Mouse (Mus musculus) ovary, adult 18-20 months (tissue): ENCODE data around the gene Dock4.

Experiments used
- DNase-seq: peaks from one replicate; pipeline ENCODE4 v3.0.0; 2022; ENCODE audit warnings: low spot score, mixed read lengths

Gene Dock4

DNA sequence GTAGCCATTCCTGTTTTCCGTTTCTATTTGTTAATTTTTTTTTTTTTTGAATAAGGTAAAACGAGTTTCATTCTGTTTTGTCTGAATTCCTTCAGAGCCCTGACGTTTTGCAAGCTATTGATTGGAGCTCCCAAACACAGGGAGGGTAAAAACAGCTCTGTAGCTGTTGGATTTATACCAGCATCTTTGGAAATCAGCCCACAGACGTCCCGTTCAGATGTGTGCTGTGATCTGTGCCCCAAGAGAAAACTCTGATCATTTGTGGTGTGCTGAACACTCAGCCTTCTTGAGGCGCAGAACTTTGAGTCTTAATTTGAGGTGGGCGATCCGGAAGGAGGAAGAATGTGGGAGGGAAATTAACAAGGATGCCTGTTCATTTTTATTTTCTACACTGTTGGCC, 62.7 kb downstream of the Dock4 start:
- DNase-seq: no peak

DNA sequence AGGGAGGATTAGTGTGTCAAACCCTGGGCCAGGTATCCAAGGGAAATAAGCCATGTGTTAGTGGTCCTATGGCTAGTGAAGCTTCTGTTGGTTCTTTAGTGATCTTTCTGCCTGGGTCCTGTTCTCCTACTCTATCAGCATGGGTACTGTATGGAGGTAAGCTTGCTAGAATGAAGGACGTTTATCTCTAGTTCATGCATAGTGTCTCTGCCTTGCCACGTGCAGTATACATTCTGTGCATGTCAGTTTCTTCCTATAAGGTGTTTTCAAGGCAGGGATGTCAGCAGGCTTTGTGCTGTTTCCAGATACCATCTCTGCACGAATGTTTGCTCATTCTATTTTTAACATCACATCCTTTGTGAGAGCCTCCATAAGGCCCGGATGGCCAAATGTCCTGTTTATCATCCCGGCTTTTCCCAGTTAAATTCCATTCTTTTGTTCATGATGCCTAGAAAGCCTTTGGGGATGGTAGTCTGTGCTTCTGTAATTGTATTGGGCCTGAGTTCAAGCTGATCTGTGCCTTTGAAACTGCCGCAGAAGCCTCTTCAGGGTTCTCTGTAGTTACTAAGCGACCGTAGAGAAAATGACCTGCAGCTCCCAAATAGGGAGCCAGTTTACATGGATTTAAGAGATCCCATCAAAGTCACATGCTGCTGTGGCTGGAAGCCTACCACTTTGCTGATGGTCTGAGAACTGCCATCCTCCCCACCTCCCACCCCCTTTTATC, 66.1 kb downstream of the Dock4 start:
- no peak for DNase-seq

DNA sequence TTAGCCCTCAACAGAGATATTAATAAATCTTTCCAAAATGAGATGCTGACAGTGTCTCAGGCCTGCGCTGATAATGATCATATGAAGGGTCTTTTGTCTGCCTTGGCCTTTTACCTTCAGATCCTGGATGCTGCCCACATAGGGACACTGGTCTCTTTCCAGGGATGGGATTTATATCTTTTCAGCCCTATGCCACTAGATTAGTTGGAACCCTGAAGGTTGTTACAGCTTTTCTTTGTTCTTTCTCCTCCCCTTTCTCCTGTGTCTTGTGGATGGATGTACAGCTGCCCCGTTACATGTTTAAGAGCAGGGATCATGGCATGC, 66.6 kb downstream of the Dock4 start:
- DNase-seq: no peak

GRCm38 (mm10) chr12:40512994-40513393, 67.2 kb downstream of the Dock4 start:
- DNase-seq: no peak

- DNase-seq: no peak
Measured at GRCm38 (mm10) chr12:40514021-40514420, 68.3 kb downstream of the Dock4 start.

DNA sequence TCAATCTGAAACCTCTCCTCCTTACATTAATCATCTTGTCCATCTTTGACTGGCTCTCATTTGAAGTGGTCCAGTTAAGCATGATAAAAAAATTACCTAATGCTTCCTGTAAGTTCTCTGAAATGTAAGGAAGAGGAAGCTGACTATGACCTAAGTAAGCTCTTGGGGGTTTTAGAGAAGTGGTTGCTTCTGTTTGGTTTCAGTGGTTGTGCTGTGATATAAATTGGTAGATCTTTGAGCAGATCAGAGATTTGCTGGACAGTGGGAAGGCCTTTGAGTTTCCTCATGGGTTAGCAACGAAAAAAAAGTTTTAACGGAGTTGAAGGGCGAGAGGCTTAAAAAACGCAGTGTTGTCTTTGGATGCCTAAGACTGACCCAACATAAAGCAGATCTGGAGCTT, 76.7 kb downstream of the Dock4 start:
- DNase-seq: no peak

DNA sequence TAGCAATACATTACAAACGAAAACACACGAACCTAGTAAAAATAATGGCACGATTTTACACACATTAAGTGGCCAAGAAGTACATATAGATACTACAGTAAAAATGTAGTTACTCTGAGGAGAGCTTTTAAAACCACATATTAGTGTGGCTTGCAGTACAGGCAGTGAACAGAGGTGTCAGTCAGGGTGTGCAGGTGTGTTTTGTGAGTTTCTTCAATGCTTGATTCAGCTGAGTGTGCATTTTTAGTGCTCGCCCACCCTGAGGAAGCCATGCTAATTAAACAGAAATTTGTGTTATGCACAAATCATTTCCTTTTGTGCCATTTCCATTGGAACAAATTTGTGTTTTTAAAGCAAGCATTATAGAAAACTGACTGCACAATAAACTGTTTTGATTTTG, 77.3 kb downstream of the Dock4 start:
- no peak for DNase-seq

- no peak for DNase-seq
Measured at GRCm38 (mm10) chr12:40525045-40525444, 79.3 kb downstream of the Dock4 start.

GRCm38 (mm10) chr12:40535655-40536618, 90.2 kb downstream of the Dock4 start:
- DNase-seq: no peak

- no peak for DNase-seq
Measured at GRCm38 (mm10) chr12:40537826-40538225, 92.1 kb downstream of the Dock4 start.

- no peak for DNase-seq
Measured at GRCm38 (mm10) chr12:40538318-40538717, 92.6 kb downstream of the Dock4 start.

GRCm38 (mm10) chr12:40538780-40539179, 93.0 kb downstream of the Dock4 start:
- no peak for DNase-seq

DNA sequence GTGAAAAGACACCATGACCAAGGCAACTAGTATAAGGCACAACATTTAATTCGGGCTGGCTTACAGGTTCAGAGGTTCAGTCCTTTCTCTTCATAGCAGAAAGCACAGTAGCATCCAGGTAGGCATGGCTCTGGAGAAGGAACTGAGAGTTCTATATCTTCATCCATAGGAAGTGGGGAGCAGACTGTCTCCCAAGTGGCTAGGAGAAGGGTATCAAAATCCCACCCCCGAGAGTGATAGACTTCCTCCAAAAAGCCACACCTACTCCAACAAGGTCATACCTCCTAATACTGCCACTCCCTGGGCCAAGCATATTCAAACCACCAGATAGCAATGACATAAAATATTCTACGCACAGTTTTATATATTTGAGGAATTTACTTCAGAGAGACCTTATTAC, 98.5 kb downstream of the Dock4 start:
- DNase-seq: no peak

- no peak for DNase-seq
Measured at GRCm38 (mm10) chr12:40546827-40547226, 101.1 kb downstream of the Dock4 start.

DNA sequence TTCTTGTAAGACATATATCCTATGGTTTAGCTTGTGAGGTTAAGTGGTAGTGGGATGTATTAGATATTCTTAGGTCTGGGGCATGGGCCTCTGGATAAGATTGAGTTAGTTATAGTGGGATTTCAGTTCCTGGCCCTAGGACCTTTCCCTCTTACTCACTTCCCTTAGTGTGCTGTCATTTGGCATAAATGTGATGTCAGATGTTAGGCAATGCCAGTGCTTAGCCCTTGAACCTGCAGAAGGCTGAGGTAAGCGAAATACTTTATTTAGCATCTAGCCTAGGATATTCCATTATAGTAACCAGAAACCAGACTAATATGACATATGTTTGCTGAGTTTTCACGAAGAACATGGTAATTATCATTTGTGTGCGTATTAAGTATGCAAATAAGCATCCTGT, 105.6 kb downstream of the Dock4 start:
- no peak for DNase-seq

DNA sequence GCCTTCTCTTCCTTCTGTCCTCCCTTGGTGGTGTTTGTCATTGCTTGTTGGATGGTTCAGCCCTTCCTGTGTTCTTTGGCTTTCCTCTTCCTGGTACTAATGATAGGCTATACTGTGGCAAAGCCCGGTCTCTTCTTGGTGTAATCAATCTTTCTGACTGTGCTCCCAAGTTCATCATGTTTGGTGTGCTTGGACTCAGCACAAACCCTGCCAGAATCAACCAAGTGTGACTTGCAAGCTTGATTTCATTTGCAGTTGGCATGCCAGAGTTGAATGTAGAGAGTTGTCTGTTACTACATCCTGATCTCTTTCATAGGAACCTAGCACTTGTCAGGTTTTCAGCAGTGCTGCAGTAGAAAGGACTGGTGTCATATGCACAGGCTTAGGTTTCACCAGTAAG, 106.4 kb downstream of the Dock4 start:
- no peak for DNase-seq

DNA sequence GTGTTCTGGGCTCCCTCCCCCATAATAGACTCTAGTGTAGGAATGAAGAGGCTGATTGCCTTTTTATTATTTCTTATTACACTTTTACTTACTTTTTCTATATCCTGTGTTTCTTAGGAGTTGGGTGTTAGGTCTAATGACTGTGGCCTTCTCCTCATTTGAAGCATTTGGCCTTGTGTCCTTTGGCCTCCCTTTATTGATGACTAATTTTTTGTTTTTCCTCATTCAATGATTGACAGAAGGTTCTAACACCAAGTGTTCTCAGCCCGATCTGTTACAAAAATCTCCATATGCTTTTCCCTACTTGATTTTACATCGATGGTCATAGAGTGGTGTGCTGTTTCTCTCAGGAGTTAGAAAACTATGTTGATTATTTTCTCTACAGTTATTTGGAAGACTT, 108.2 kb downstream of the Dock4 start:
- DNase-seq: no peak

DNA sequence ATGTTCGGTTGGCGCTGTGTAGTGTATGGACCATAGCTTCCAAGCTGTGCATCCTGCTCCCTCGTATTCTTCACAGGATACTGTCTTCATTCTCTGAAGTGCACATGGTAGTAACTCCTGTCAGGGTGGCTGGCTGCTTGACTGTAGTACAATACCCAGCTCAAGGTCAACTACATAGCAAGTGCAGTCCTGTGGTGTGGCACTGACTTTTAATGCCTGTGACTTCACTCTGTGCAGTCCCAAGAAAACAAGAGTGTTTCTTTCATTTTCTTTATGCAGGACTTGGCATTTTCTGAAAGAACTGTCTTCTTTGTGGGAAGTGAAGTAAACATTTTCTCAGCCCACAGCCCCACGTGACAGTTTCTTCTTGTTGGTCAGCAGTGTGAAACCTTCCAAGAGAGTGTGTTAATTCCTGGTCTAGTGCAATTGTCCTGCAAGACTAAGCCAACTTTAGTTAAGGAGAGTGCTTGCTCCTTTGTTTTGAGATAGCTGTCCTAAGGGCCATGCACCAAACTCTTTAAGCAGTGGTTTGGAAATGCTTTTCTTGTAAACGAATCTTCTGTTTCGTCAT, 109.3 kb downstream of the Dock4 start:
- no peak for DNase-seq

DNA sequence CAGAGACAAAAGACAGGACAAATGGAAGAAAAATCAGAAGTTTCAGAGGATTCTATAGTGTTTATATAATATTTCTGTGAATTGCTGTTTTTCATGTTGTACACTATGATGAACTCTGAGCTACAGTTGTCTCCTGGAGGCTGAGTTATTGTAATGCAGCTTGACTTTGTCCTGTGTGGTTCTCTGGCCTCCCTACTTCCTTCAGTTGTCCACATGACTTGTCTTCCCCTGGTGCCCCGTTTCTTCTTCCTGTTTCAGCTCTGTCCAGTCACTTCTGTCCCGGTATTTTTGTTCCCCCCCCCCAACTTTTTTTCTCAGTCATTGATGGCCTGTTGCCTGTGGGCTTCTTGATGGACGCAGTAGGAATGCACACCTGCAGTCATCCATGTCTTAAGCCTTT, 112.8 kb downstream of the Dock4 start:
- DNase-seq: no peak

DNA sequence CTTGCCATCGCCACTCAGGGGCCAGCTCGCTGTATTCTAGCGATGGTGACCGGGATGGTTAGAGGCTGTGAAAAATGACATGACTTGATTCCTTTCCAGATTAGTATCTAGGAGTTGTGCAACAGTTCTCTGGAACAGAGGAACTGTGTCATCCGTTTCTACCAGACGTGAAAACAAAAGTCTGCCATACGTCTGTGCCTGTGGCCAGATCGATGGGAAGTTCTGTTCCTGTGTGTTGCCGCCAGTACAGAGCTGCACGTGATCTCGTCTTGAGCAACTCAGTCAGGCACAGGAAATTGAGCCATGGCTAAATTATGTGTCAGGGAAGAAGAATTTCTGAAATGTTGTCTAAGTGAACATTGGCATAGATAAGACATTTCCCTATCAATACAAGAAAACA, 113.4 kb downstream of the Dock4 start:
- peak; percentile 16 for DNase-seq

- DNase-seq: no peak
Measured at GRCm38 (mm10) chr12:40563703-40564102, 118.0 kb downstream of the Dock4 start.

DNA sequence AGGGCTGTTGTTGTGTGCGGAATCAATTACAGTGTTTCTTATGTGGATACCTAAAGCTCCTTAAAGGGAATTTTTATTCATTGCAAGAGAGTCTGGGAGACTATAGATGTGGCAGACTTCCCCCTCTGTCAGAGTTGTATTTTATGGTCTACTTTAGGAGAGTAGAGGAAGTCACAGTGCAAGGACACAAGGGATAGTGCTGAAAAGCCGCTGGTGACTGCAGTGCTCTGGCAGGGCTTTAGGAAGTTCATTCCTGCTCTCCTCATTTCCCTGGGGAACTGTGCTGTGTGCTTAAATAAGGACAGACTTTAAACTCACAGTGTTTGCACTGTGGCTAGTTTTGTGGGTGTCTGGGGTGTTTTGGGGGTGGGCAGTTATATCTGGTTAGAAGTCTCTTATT, 118.5 kb downstream of the Dock4 start:
- no peak for DNase-seq

GRCm38 (mm10) chr12:40568365-40568885, 122.7 kb downstream of the Dock4 start:
- no peak for DNase-seq
